Mouse (Mus musculus) lung, adult 2 months (tissue): Measurements from ENCODE around the gene Shc1. TPM values are rescaled to one million over a fixed set of nuclear protein-coding genes. Genes with fewer than 3 reads are reported as not detected.

Source experiments
- DNase-seq: peaks from one replicate; pipeline ENCODE4 v3.0.0; 2022
- H3K4me1 ChIP-seq: fragments of 200-500 bp; 2 replicates; pipeline ENCODE4 v1.6.1; 2011; ENCODE audit warnings: low read length; ENCODE audit not compliant: control insufficient read depth, insufficient read depth
- H3K4me3 ChIP-seq: fragments of 200-500 bp; replicated peaks from 2 replicates; pipeline ENCODE3; 2011; ENCODE audit warnings: low read depth, mild to moderate bottlenecking, control low read depth, low read length; ENCODE audit errors: extremely low read depth
- CTCF ChIP-seq: fragments of 200-500 bp; IDR thresholded peaks from 2 replicates; pipeline ENCODE4 v1.5.1; 2011; ENCODE audit warnings: mild to moderate bottlenecking, low read length, control low read depth; ENCODE audit not compliant: insufficient read depth
- POLR2A ChIP-seq: fragments of 200-500 bp; IDR thresholded peaks from 2 replicates; pipeline ENCODE4 v1.6.1; 2011; ENCODE audit warnings: low read depth, mild to moderate bottlenecking, control low read depth, low read length, borderline replicate concordance; ENCODE audit errors: extremely low read depth
- WGBS: fragments of 180-500 bp; shearing (Covaris S2); methylation state at CpG from one replicate; pipeline ENCODE4 v1.1.7; 2018; 5-methylcytosine and 5-hydroxymethylcytosine counted together
- polyA plus RNA-seq: library from polyadenylated mRNA; depleted of rRNA; stranded (reverse); fragments of >200 nt; gene quantifications from 2 replicates; pipeline ENCODE4 v1.2.3, GENCODE M21; 2012

Gene Shc1
- polyA plus RNA-seq, 1 experiment, result 84.6 TPM

GRCm38 (mm10) chr3:89388901-89389740 lies 29.1 kb upstream of the Shc1 start:
- 39% methylated on average over 6 of the region's 6 CpGs for WGBS
- H3K4me1 ChIP-seq, result peaks cover 22% of the 10 kb centered on the region
- TF ChIP-seq POLR2A (no peak), CTCF (no peak)
- no peak for DNase-seq
- no peak overlapping the region for H3K4me3 ChIP-seq

- TF ChIP-seq CTCF (no peak), POLR2A (no peak)
- 6% methylated on average over 5 of the region's 5 CpGs for WGBS
- H3K4me3 ChIP-seq, result no peak overlapping the region
- H3K4me1 ChIP-seq, result peaks cover 19% of the 10 kb centered on the region
- peak; percentile 33 for DNase-seq
Observed at GRCm38 (mm10) chr3:89390111-89390515, 28.1 kb upstream of the Shc1 start.

- peak; percentile 36 for DNase-seq
- TF ChIP-seq CTCF, result no peak
- no peak for TF ChIP-seq POLR2A
- 18% methylated on average over 19 of the region's 19 CpGs for WGBS
- Histone ChIP-seq H3K4me1 (peaks cover 26% of the 10 kb centered on the region), H3K4me3 (peak overlapping the region; percentile 85)
Observed at GRCm38 (mm10) chr3:89390699-89391662, 27.3 kb upstream of the Shc1 start.

- WGBS, result under 1% methylated on average over 55 of the region's 56 CpGs
- peaks cover 29% of the 10 kb centered on the region for H3K4me1 ChIP-seq
- peak overlapping the region; percentile 85 for H3K4me3 ChIP-seq
- peak; percentile 66 for DNase-seq
- TF ChIP-seq CTCF (no peak), POLR2A (no peak)
Observed at GRCm38 (mm10) chr3:89391663-89392511, 26.4 kb upstream of the Shc1 start.

- under 1% methylated on average over 23 of the region's 24 CpGs for WGBS
- peak; percentile 56 for DNase-seq
- no peak for TF ChIP-seq CTCF
- no peak for TF ChIP-seq POLR2A
- Histone ChIP-seq H3K4me1 (peaks cover 29% of the 10 kb centered on the region), H3K4me3 (peak overlapping the region; percentile 85)
Observed at GRCm38 (mm10) chr3:89392871-89393311, 25.4 kb upstream of the Shc1 start.

GRCm38 (mm10) chr3:89393605-89394004 lies 24.6 kb upstream of the Shc1 start:
- peak; percentile 98 for DNase-seq
- H3K4me3 ChIP-seq, result peak overlapping the region; percentile 82
- TF ChIP-seq POLR2A (peak; percentile 84; the same call in 1 of the 2 replicates), CTCF (no peak)
- WGBS, result under 1% methylated on average over 15 of the region's 15 CpGs
- H3K4me1 ChIP-seq, result peaks cover 23% of the 10 kb centered on the region

- peak within 1 kb of the TSS; percentile 82 for H3K4me3 ChIP-seq
- DNase-seq, result peak; percentile 87
- TF ChIP-seq CTCF (no peak), POLR2A (peak; percentile 50; the same call in 1 of the 2 replicates)
- WGBS, result under 1% methylated on average over 42 of the region's 42 CpGs
- H3K4me1 ChIP-seq, result peaks cover 23% of the 10 kb centered on the region
Observed at GRCm38 (mm10) chr3:89394006-89394893, 24.0 kb upstream of the Shc1 start, which contains the start of gene Zbtb7b. Zbtb7b (minus strand) TSS chr3:89394776.

GRCm38 (mm10) chr3:89394894-89395256 lies 23.4 kb upstream of the Shc1 start:
- WGBS, result under 1% methylated on average over 12 of the region's 12 CpGs
- TF ChIP-seq CTCF (no peak), POLR2A (peak; percentile 72; the same call in 1 of the 2 replicates)
- peak overlapping the region; percentile 50 for H3K4me3 ChIP-seq
- DNase-seq, result peak; percentile 84
- peaks cover 21% of the 10 kb centered on the region for H3K4me1 ChIP-seq
